Mouse (Mus musculus) Muller cell, postnatal 12 days (primary cell): ENCODE data around the gene Limch1.

ENCODE experiments used
- DNase-seq: peaks from one replicate; pipeline ENCODE4 v3.0.0-alpha.2; 2015; ENCODE audit errors: inconsistent ontology term

The Limch1 gene

GRCm38 (mm10) chr5:66968925-66969711 is 223.5 kb downstream of the Limch1 start:
- peak; percentile 61 for DNase-seq

DNA sequence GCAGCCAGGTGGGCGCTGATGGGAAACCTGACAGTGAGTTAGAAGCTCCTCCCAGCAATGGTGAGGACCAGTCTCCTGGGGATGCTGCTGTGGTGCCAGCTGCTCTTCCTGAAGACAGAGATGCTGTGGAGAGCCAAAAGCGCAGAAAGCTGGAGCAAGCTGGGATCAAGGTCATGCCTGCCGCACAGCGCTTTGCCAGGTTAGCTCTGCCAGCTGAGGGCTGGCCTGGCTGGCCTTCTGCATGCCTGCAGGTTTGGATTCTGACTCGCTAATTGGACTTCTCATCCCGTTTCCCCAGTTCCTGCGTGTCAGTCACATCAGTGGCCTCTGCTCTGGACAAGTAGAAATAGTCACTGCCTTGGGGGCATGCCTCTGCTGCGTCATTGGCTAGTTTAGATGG is 230.0 kb downstream of the Limch1 start:
- DNase-seq = peak; percentile 64

- peak; percentile 48 for DNase-seq
Measured at GRCm38 (mm10) chr5:66979332-66980218, 233.9 kb downstream of the Limch1 start.

DNA sequence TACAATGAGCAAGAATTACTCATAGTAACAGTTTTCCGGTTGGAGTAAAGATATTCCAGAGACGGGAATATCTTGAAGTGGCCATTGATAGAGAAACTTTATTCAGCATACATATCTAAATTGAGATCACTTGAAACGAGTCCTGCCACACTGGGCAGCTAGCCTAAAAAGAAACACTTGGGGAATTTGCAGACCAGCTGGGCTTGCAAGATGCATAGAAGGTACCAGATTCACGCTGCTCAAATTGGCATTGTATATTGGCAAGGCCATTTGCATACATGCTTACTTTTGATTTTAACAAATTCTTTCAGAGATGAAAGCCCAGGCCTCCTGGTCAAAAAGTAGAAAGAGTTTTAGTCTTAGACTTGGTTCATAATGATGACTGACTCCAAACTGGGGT is 235.2 kb downstream of the Limch1 start:
- DNase-seq = peak; percentile 25

DNA sequence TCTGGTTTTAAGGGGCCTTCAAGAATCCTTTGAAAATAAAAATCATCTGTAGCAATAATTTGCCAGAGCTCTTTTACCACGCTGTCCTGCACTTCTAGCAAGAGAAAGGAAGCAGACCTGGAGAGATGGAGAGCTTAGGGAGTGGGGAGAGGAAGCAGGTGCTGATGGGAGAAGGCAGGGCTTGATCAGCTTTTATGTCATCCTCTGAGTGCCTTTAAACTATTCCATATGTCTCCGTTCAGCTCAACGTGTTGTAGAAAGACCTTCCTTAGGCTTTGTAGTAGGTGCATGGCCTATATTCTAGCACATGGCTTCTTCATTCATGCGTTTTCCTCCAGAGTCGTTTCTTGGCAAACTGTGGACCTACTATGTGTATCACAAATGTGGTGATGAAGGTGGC is 237.5 kb downstream of the Limch1 start:
- DNase-seq = no peak

DNA sequence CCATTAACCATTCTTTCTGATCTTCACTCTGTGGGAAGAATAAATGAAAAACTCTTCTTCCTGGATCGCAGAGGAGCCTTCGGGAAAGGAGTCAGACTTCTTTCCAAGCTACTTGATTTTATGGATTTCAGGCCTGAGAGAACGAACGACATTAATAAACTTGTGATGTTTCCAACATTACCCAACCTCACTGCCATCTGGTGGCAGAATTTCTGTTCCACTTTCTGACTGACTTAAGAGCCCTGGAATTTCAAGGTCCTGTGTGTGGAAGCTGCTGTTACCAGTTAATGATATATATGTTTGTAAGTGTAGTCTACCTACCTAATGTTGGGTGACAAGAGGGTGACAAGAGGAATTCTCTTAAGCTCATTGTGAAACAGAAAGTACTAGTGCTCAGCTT is 243.3 kb downstream of the Limch1 start:
- DNase-seq = no peak

GRCm38 (mm10) chr5:66989531-66989930 is 243.9 kb downstream of the Limch1 start:
- no peak for DNase-seq

DNA sequence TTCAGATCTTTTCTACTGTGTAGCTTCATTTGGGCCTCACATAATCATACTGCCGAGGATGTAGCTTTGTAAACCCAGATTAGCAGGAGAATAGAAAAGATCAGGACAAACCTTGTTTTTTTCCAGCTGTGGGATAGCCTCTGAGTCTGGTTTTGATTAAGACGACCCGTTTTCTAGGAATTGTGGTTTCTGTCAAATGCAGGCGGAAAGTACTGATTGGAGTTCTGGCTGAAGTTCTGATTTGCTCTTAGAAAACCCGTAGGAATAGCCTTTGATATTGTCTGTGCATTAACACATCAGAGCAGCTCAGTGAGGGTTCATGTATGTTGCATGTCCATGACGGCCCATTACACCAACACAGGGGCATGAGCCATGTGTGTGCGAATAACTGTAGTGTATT is 246.8 kb downstream of the Limch1 start:
- no peak for DNase-seq

DNA sequence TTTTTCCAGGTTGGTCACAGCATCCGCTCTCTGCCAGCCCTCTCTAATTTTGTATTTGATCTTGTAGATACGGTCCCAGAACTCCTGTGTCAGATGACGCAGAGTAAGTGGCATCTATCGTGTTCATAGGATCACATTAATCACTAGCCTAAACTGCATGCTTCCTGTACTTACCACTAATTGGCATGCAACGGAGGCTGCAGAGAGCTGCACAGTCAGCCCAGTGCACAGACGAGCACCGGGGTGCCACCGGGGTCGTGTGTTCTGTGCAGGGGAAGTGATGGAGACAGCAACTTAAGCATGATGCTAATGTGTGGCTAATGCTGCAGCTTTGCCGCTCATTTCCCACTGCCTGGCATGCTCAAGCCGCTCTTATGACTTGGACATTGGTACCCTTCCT is 247.4 kb downstream of the Limch1 start:
- DNase-seq = no peak

DNA sequence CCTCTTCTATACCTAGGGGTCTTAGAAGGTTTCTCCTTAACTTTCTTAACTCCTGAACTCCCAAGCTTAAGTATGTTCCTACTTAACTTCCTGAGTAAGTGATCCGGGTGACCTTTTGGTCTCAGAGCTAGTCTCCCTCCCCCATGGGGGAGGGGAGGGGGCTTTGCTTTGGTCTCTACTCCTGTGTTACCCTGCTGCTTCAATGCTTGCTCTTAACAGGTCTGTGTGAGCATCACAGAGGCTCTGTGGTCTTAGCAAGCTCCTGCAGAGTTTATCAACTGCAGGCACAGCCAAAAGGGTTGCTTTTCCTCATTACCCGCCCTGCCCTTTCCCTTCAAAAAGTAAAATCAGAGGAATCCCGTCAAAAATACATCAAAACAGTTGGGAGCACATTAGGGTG is 250.5 kb downstream of the Limch1 start:
- DNase-seq = no peak

GRCm38 (mm10) chr5:66996886-66997599 is 251.4 kb downstream of the Limch1 start:
- peak; percentile 90 for DNase-seq

DNA sequence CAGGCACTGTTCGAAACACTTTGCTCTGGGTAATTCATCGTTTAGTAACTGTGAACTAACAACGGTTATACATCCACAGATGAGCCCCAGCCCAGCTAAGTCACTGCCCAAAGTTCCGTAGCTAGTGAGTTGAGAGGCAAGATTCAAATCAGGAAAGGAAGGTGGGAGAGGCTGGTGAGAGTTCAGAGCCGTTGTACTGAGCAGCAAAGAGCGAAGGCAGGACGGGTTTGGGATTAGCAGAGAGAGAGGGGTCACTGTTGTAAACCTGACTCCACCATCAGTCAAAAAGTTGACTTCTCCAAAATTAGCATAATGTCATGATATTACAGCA is 251.9 kb downstream of the Limch1 start:
- no peak for DNase-seq

DNA sequence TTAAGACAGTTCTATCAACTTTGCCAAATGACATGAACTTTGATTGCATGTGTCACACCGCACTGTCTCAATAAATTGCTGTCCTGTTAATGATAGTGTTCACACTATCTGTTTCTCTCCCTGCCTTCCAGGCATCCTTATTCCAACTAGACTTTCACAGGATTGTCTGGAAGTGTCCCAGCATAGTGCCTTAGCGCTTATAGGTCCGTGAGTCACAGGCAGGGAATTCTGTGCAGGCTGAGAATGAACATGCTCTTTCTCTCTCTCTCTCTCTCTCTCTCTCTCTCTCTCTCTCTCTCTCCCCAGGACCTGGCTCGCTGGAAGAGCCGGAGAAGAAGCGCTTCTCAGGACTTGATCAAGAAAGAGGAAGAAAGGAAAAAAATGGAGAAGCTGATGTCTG is 252.7 kb downstream of the Limch1 start:
- peak; percentile 32 for DNase-seq

- no peak for DNase-seq
Measured at GRCm38 (mm10) chr5:67002346-67002745, 256.7 kb downstream of the Limch1 start.

GRCm38 (mm10) chr5:67004619-67005018 is 259.0 kb downstream of the Limch1 start:
- no peak for DNase-seq

DNA sequence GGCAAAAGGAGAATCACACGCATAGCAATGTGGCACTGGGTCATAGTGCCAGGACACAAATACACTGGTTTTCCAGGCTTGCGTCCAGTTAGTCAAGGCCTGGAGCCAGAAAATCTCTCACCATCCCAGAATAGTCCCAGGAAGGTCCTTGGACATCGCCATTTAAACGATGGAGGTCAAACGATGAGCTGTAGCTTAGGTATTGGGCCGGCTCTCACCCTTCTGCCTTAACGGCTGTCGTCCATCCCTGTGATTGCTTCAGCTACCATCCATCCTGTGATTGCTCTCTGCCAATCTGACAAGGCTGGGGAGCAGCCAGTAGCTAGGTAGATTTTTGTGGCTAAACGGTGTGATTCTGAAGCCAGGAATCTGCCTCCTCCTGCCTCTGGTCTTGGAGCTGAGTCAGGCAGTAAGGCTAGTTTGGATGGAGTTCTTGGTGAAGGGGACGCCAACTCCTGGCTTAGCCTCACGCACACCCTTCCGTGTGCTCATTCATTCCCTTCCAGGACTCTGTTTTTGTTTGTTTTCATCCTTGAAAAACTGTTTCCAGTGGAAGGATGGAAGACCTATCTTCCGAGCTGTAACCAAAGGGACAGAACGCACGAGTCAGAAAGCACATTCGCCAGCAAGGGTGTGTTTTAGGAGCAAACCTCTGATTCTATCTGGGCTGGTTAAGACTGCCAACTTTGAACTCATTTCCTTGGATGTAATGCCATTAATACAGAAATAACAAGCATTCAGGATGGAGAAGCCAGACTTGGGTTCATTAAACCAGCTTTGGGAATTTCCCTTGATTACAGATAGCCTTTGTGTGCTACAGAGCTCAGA is 265.6 kb downstream of the Limch1 start:
- peak; percentile 85 for DNase-seq

DNA sequence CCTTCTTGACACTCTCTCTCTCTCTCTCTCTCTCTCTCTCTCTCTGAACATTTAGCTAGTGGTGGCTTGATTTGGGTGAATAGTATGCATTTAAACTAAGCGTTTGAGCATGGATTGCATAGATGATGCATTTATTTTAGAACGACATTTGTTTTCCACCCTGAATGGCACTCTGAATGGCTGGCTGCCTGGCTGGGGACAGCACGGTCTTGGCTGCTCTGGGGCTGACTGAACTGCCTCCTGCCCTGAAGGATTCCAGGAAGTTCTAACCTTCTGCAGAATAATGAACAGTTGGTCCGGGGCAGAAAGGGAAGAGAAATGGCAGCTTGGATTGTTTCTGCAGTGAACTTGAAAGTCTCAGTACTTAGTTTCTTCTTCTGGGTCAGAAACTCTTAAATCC is 266.4 kb downstream of the Limch1 start:
- DNase-seq = peak; percentile 27

DNA sequence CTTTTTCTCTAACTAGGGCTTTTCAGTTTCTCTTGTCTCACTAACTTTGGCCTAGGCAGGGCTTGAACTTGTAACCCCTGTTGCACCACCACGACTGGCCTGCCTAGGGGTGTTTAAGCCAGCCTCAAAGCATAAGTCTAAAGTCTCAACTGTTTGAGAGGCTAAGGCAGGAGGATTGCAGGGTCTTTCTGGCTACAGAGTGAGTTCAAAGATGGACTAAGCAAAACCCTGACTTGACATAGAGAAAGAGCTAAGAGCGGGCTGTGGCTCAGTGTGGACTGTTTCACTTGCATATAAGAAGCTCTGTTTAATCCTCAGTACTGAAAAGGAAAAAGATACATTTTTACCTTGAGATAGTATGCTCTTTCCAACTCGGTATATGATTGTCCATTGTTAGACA is 268.3 kb downstream of the Limch1 start:
- no peak for DNase-seq

DNA sequence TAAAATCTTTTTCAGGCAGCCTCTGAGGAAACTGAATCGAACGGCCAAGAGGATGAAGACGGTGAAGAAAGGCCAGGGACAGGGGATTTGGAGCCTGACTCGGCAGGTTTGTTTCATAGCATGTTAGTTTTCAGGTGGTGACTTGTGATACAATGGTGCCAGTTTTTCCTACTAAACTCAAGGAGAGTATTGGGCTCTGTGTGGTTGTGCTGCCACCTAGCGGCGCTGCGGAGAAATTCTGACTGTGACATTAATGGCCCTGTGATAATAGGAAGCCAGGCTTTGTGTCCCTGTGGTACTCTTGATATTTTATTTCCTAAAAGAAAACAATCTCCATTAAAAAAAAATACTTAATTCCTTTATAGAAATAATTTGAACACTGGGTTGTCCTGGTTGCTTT is 270.8 kb downstream of the Limch1 start:
- DNase-seq = peak; percentile 53

- DNase-seq = no peak
Measured at GRCm38 (mm10) chr5:67024459-67025050, 278.9 kb downstream of the Limch1 start.

DNA sequence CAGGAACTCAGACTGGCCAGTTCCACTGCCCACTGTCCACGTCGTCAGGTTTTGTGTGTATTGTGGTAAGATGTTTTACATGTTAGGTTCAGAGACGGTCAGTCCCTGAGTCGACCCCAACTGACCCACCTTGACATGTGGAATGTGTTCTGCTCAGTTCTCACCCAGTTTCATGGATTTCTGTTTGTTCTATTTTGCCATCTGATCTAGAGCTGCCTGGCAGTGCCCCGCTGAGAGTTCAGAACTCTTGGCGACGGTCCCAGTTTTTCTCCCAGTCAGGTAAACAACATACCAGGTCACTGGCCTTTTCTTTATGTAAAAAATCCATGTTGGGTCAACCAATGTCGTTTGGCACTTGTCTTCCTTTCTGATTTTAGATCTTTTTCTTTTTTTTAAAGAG is 279.5 kb downstream of the Limch1 start:
- DNase-seq = no peak
